Mouse (Mus musculus) embryonic fibroblast, embryonic 13.5 days (primary cell): ENCODE results near the gene Esyt2.

Source experiments
- CTCF ChIP-seq: IDR thresholded peaks from 2 replicates; pipeline ENCODE4 v1.5.1; 2011; ENCODE audit warnings: mild to moderate bottlenecking, control low read depth, low read length, moderate library complexity, borderline replicate concordance; ENCODE audit not compliant: insufficient read depth
- POLR2A ChIP-seq: IDR thresholded peaks from 2 replicates; pipeline ENCODE4 v1.6.1; 2011; ENCODE audit warnings: low read depth, mild to moderate bottlenecking, control low read depth, low read length, moderate library complexity

DNA sequence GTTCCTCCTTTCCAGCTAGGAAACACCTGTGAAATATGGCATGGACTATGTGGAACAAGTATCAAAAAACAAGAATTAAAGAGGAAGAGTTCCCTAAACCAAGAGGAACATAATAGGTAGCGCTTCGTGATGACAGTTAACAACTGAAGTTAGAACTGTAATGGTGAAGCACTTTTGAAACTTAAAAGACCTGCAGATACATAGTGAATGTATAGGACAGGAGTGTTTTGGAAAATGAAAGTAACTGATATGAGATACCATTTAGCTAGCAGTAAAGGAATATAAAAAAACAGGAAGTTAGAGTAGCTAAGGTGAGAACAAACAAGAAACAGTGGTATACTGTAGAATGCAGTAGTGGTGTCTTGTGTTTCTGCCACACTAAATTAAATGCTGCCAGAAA, 1.9 kb downstream of the Esyt2 start:
- no peak for TF ChIP-seq CTCF
- TF ChIP-seq POLR2A: no peak
